Mouse (Mus musculus): ENCODE results near the gene Sh3bgrl3. TPM values are rescaled to one million over a fixed set of nuclear protein-coding genes. Genes with fewer than 3 reads are reported as not detected.

Sh3bgrl3 gene
- polyA plus RNA-seq, 1 experiment = 2.5 TPM

DNA sequence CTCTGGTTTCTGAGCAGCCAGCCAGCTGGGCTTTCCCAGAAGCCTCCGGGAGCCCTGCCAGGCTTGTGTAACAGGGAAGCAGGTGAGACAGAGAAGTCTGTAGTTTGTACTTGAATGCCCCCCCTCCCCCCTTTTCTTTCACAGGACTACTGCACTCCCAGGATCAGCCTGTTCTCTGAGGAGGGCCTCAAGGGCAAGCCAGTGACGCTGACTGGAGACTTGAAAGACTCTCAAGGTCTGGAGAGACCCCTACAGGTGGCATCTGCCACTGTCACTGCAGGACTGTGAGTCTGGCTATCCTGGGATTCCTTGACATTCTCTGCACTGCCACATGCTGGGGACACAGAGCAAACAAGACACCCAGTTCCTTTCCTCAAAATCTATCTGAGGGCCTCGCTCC is 49.9 kb downstream of the Sh3bgrl3 start:
- Histone ChIP-seq H3K36me3 (ENCODE audit: control insufficient read depth) (no peaks in the 10 kb centered on the region), H3K4me1 (ENCODE audit: control insufficient read depth) (peaks cover 18% of the 10 kb centered on the region), H3K27me3 (ENCODE audit: control insufficient read depth) (peaks cover 21% of the 10 kb centered on the region), H3K9me3 (ENCODE audit: control insufficient read depth, low read length) (no peaks in the 10 kb centered on the region), H3K4me3 (replicated peaks) (no peak overlapping the region)
- no peak for TF ChIP-seq GATA1 (IDR thresholded peaks at IDR 0.05; ENCODE audit: low read length)
- TF ChIP-seq TAL1 (IDR thresholded peaks at IDR 0.05; ENCODE audit: low read length) = no peak

Other genes starting within 250 kb of the Sh3bgrl3 start
- 0.78 and 1.0 TPM in 2 replicates for gene Rps6ka1, start 241.0 kb downstream of the Sh3bgrl3 start, polyA plus RNA-seq (2012)
- 87.9 and 104 TPM in 2 replicates for gene Hmgn2, start 160.1 kb downstream of the Sh3bgrl3 start, polyA plus RNA-seq (2012)
- 1.2 and 1.5 TPM in 2 replicates for gene Dhdds, start 127.9 kb downstream of the Sh3bgrl3 start, polyA plus RNA-seq (2012)
- gene Lin28a, start 109.9 kb downstream of the Sh3bgrl3 start, polyA plus RNA-seq (2012) = not detected in 2 replicates
- gene Zfp683, start 75.0 kb downstream of the Sh3bgrl3 start, polyA plus RNA-seq (2012) = not detected in 2 replicates
- 0.01 TPM in 1 of 2 replicates, not detected in the other for gene Crybg2, start 68.0 kb downstream of the Sh3bgrl3 start, polyA plus RNA-seq (2012)
- 0.24 and 0.41 TPM in 2 replicates for gene Cd52, start 33.7 kb downstream of the Sh3bgrl3 start, polyA plus RNA-seq (2012)
- 0.08 and 0.21 TPM in 2 replicates for gene Ubxn11, start 26.2 kb downstream of the Sh3bgrl3 start, polyA plus RNA-seq (2012)
- 2.4 and 3.6 TPM in 2 replicates for gene Cep85, start 58.3 kb upstream of the Sh3bgrl3 start, polyA plus RNA-seq (2012)
- gene Gm7534, start 74.2 kb upstream of the Sh3bgrl3 start, polyA plus RNA-seq (2012) = not detected in 2 replicates
- gene Catsper4, start 98.6 kb upstream of the Sh3bgrl3 start, polyA plus RNA-seq (2012) = not detected in 2 replicates
- gene Cnksr1, start 109.6 kb upstream of the Sh3bgrl3 start, polyA plus RNA-seq (2012) = not detected in 2 replicates
- gene E130218I03Rik, start 114.9 kb upstream of the Sh3bgrl3 start, polyA plus RNA-seq (2012) = not detected in 2 replicates
- 1.3 TPM in 2 replicates for gene Zfp593, start 116.8 kb upstream of the Sh3bgrl3 start, polyA plus RNA-seq (2012)
- 0.06 TPM in 1 of 2 replicates, not detected in the other for gene Gm30191, start 118.1 kb upstream of the Sh3bgrl3 start, polyA plus RNA-seq (2012)
- gene Grrp1, start 125.3 kb upstream of the Sh3bgrl3 start, polyA plus RNA-seq (2012) = 0.03 TPM in 1 of 2 replicates, not detected in the other
- gene Pdik1l, start 159.1 kb upstream of the Sh3bgrl3 start, polyA plus RNA-seq (2012) = 0.14 and 0.53 TPM in 2 replicates
- gene Trim63, start 186.3 kb upstream of the Sh3bgrl3 start, polyA plus RNA-seq (2012) = not detected in 2 replicates
- gene Slc30a2, start 214.4 kb upstream of the Sh3bgrl3 start, polyA plus RNA-seq (2012) = not detected in 2 replicates

Measured in erythroblast, embryonic 14.5 days (primary cell).